Mouse (Mus musculus): ENCODE measurements around the gene Capza1. TPM values are rescaled to one million over a fixed set of nuclear protein-coding genes. Genes with fewer than 3 reads are reported as not detected.

Capza1 gene
- polyA plus RNA-seq, 1 experiment from 2014 or later = 119 TPM

DNA sequence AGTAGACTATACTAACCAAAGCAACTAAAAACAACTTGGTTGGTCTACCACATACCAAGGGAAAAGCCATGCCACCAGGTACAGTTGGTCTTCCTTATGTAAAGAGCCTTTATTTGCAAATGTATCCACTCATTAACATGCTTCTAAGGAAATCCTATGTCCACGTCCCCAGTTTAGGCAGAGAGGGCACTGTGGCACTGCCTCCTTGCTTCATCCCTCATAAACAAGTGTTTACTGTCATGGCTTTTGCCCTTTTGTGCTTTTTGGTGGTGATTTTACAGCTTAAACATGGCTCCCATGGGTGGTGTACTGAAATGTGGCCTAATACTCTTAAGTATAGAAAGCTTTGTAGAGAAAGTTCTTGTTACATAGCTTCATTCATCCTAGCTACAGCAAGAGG lies 43.9 kb downstream of the Capza1 start:
- WGBS = 58% methylated on average over 1 of the region's 1 CpGs

DNA sequence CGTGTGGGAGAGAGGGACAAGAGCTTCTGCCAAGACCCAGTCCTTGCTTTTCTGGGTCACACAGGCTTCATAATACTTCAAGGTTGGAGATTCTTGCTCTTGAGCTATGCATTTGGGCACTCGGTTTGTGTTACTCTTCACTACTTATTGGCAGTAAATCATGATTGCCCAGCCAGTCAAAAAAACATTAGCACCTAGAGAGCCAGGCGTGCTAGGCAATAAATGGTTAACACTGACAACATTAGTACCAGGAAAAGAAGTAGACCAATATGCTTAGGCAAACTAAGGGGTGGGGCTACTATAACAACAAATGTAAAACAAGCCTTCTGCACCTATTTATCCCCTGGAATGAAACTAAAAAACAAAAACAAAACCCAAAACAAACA lies 45.6 kb downstream of the Capza1 start:
- H3K9ac ChIP-seq (ENCODE audit: low read depth, low read length) = no peak overlapping the region; the same call in 1 of the 2 replicates
- no peaks in the 10 kb centered on the region for H3K9me3 ChIP-seq (replicated peaks; ENCODE audit: low read length)
- H3K27me3 ChIP-seq (ENCODE audit: insufficient read depth, low read length) = no peaks in the 10 kb centered on the region
- H3K27ac ChIP-seq = peak overlapping the region; percentile 99
- no peaks in the 10 kb centered on the region for H3K36me3 ChIP-seq (ENCODE audit: insufficient read depth, low read length)
- peak overlapping the region; percentile 81 for H3K4me2 ChIP-seq (ENCODE audit: low read length)
- H3K4me1 ChIP-seq (replicated peaks; ENCODE audit: insufficient read depth, low read length) = peaks cover 17% of the 10 kb centered on the region
- ATAC-seq (replicated peaks; ENCODE audit: low FRiP score, low read depth) (no peak; the same call in 1 of the 2 replicates), DNase-seq (ENCODE audit: low spot score) (no peak)
- 0% methylated on average over 3 of the region's 3 CpGs for WGBS
- peak overlapping the region; percentile 95 for H3K4me3 ChIP-seq (replicated peaks; ENCODE audit: low read depth, low read length)
- TF ChIP-seq CTCF (IDR thresholded peaks at IDR 0.05; ENCODE audit: low read depth) = no peak

More for the DNA sequence above, 43.9 kb downstream of the Capza1 start:
- no peak overlapping the region for H3K27ac ChIP-seq
- no peak for ATAC-seq (replicated peaks; ENCODE audit: low FRiP score, low read depth)
- no peaks in the 10 kb centered on the region for H3K9me3 ChIP-seq (replicated peaks; ENCODE audit: low read length)
- no peak for TF ChIP-seq CTCF (IDR thresholded peaks at IDR 0.05; ENCODE audit: low read depth)
- H3K4me1 ChIP-seq (replicated peaks; ENCODE audit: insufficient read depth, low read length) = peaks cover 17% of the 10 kb centered on the region
- 0 out of 2 replicates have a peak, but pooled peaks cover 1% of the 10 kb centered on the region for H3K36me3 ChIP-seq (ENCODE audit: insufficient read depth, low read length)
- H3K9ac ChIP-seq (ENCODE audit: low read depth, low read length) = no peak overlapping the region
- DNase-seq (ENCODE audit: low spot score) = no peak
- H3K27me3 ChIP-seq (ENCODE audit: insufficient read depth, low read length) = no peaks in the 10 kb centered on the region
- H3K4me3 ChIP-seq (replicated peaks; ENCODE audit: low read depth, low read length) = no peak overlapping the region
- no peak overlapping the region for H3K4me2 ChIP-seq (ENCODE audit: low read length)

DNA sequence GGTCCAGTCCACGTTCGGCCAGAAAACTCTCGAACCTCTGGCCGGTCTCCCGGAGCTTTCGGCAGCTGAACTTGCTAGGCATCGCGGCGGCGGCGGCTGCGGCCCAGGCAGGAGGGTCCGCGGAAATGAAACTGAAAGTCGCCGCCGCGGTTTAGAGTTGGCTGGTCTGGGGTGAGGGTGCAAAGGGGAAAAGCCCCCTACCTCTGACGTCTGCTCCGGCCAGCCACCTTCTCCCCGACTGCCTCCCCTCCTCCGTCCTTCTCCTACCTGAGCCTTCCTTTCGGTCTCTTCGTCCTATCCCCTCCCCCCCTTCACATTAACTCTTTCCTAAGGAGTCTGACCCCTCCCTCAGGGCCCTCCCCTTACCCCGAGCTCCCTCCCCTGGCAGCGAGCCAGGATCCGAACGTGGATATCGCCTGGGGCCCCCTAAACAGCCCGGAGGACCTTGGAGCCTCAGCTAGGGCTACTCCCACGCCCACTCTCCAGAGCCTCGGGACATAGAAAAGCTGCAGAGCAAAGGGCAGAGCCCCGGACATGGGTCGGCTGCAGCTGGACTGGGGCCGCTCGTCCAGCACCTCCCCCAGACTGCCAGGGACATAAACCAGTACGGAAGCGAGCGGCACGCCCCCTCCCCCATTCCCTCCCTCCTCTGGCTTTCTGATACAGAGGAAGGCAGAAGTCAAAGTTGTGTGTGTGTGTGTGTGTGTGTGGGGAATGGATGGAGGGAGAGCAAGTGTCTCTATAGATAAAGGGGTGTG lies 46.1 kb downstream of the Capza1 start, which contains the start of gene Mov10:
Mov10 (minus strand) TSS at position 573 of the 758 bp plus-strand sequence.
- under 1% methylated on average over 36 of the region's 40 CpGs for WGBS
- TF ChIP-seq CTCF (IDR thresholded peaks at IDR 0.05; ENCODE audit: low read depth) = no peak

DNA sequence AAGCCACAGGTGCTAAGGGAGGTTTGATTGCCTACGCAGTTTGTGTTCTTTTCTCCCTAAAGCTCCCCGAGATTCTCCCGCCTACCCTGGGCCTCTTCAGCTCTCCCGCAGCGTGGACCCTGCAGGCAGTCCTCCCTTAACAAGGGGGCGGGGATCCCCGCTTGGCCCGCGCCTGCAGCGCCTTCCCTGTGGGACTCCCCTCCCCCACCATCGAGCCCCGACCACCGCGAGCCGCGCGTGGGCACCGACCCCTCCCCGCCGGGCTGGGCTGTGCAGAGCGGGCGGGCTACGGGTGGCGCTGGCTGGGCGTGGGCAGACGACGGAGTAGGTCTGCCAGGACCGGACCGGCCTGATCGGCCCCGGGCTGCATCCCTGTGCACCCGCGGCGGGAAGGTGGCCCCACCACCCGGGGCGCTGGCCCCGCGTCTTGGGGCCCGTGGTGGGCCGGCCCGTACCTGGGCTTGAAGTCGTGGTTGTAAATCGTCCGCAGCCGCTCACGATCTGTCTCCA lies 46.8 kb downstream of the Capza1 start:
- Histone ChIP-seq H3K4me1 (replicated peaks; ENCODE audit: insufficient read depth, low read length) (peaks cover 17% of the 10 kb centered on the region), H3K27ac (peak overlapping the region; percentile 99)
- WGBS = under 1% methylated on average over 46 of the region's 46 CpGs

More for the DNA sequence above, 46.1 kb downstream of the Capza1 start, which contains the start of gene Mov10:
- H3K36me3 ChIP-seq (ENCODE audit: insufficient read depth, low read length) = no peaks in the 10 kb centered on the region
- H3K27ac ChIP-seq = peak within 1 kb of the TSS; percentile 99
- ATAC-seq (replicated peaks; ENCODE audit: low FRiP score, low read depth) (peak; percentile 95), DNase-seq (ENCODE audit: low spot score) (peak; percentile 95)
- H3K9me3 ChIP-seq (replicated peaks; ENCODE audit: low read length) = no peaks in the 10 kb centered on the region
- peak within 1 kb of the TSS; percentile 95 for H3K4me3 ChIP-seq (replicated peaks; ENCODE audit: low read depth, low read length)
- peaks cover 17% of the 10 kb centered on the region for H3K4me1 ChIP-seq (replicated peaks; ENCODE audit: insufficient read depth, low read length)
- H3K27me3 ChIP-seq (ENCODE audit: insufficient read depth, low read length) = no peaks in the 10 kb centered on the region
- H3K4me2 ChIP-seq (ENCODE audit: low read length) = peak within 1 kb of the TSS; percentile 81
- peak within 1 kb of the TSS; percentile 98 for H3K9ac ChIP-seq (ENCODE audit: low read depth, low read length)

GRCm38 (mm10) chr3:104816130-104816529 lies 48.2 kb downstream of the Capza1 start:
- peak overlapping the region; percentile 81; the same call in 1 of the 2 replicates for H3K4me2 ChIP-seq (ENCODE audit: low read length)
- no peaks in the 10 kb centered on the region for H3K36me3 ChIP-seq (ENCODE audit: insufficient read depth, low read length)
- 96% methylated on average over 7 of the region's 7 CpGs for WGBS
- no peak overlapping the region for H3K4me3 ChIP-seq (replicated peaks; ENCODE audit: low read depth, low read length)
- ATAC-seq (replicated peaks; ENCODE audit: low FRiP score, low read depth) (no peak), DNase-seq (ENCODE audit: low spot score) (no peak)
- no peak overlapping the region for H3K9ac ChIP-seq (ENCODE audit: low read depth, low read length)
- H3K4me1 ChIP-seq (replicated peaks; ENCODE audit: insufficient read depth, low read length) = peaks cover 17% of the 10 kb centered on the region
- no peak for TF ChIP-seq CTCF (IDR thresholded peaks at IDR 0.05; ENCODE audit: low read depth)
- H3K27me3 ChIP-seq (ENCODE audit: insufficient read depth, low read length) = no peaks in the 10 kb centered on the region
- H3K27ac ChIP-seq = no peak overlapping the region
- H3K9me3 ChIP-seq (replicated peaks; ENCODE audit: low read length) = no peaks in the 10 kb centered on the region

More for the DNA sequence above, 46.8 kb downstream of the Capza1 start:
- ATAC-seq (replicated peaks; ENCODE audit: low FRiP score, low read depth) = peak; percentile 64
- H3K36me3 ChIP-seq (ENCODE audit: insufficient read depth, low read length) = no peaks in the 10 kb centered on the region
- H3K9me3 ChIP-seq (replicated peaks; ENCODE audit: low read length) = no peaks in the 10 kb centered on the region
- no peaks in the 10 kb centered on the region for H3K27me3 ChIP-seq (ENCODE audit: insufficient read depth, low read length)
- no peak for TF ChIP-seq CTCF (IDR thresholded peaks at IDR 0.05; ENCODE audit: low read depth)
- peak overlapping the region; percentile 98 for H3K9ac ChIP-seq (ENCODE audit: low read depth, low read length)
- H3K4me2 ChIP-seq (ENCODE audit: low read length) = peak overlapping the region; percentile 81
- peak overlapping the region; percentile 95 for H3K4me3 ChIP-seq (replicated peaks; ENCODE audit: low read depth, low read length)
- peak; percentile 71 for DNase-seq (ENCODE audit: low spot score)

DNA sequence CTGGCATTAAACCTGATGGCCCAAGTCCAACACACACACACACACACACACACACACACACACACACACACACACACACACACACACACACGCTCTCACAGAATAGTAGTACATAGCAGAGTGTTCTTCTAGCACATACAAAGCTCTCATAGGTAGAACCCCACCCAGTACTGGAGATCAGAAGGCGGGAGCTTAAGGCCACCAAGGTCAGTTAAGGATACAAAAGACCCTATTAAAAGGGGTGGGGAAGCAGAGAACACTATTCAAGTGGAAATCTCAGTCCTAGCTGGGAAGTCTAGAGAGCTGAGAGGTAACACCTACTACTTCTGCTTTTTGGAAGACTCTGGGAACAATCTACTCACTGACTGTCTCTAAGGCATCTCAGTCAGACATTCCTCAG lies 49.0 kb downstream of the Capza1 start:
- Histone ChIP-seq H3K9me3 (replicated peaks; ENCODE audit: low read length) (no peaks in the 10 kb centered on the region), H3K9ac (ENCODE audit: low read depth, low read length) (no peak overlapping the region), H3K36me3 (ENCODE audit: insufficient read depth, low read length) (no peaks in the 10 kb centered on the region), H3K4me2 (ENCODE audit: low read length) (no peak overlapping the region), H3K27me3 (ENCODE audit: insufficient read depth, low read length) (no peaks in the 10 kb centered on the region), H3K4me1 (replicated peaks; ENCODE audit: insufficient read depth, low read length) (peaks cover 17% of the 10 kb centered on the region), H3K4me3 (replicated peaks; ENCODE audit: low read depth, low read length) (no peak overlapping the region), H3K27ac (no peak overlapping the region)
- no peak for DNase-seq (ENCODE audit: low spot score)
- no peak for ATAC-seq (replicated peaks; ENCODE audit: low FRiP score, low read depth)
- 94% methylated on average over 2 of the region's 2 CpGs for WGBS
- no peak for TF ChIP-seq CTCF (IDR thresholded peaks at IDR 0.05; ENCODE audit: low read depth)

Data from kidney, postnatal 0 days (tissue).